In the genomic region with DNA sequence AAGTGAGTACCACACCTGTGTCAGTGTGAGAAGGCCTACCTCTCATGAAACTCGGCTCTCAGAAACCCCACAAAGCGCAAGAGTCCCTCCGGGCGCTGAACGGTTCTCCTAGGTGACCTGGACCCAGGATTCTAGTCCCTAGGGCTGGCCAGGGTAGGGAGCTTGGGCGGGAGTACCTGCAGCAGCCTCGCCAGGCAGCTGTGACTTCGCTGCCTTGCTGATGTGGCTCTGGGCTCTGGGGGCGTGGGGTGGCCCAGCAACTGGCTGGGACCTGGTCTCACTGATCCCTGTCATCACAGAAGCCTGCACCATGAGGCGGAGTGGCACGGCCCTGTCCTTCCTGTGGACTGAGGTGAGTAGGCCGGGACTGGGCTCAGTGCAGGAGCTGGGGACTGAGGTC, we compare ENCODE assay signal across 20 mouse cellular contexts. TPM values are rescaled to one million over a fixed set of nuclear protein-coding genes. Genes with fewer than 3 reads are reported as not detected.
DNase-seq lines count a peak whose midpoint lies in the region; ATAC-seq and TF ChIP-seq lines count a peak whose summit lies in the region.
"Had no signal": no experiment of that assay in that cellular context is flagged by ENCODE, and none has a peak within 500 bp of the region (broad histone marks: within the 10 kb centered on the region; RNA-seq: fewer than 3 reads in every experiment).

No protein-coding gene starts in this region.

- H3K27ac ChIP-seq in forebrain, embryonic 10.5 days, result peak overlapping the region; percentile 25; the same call in 1 of the 2 replicates
- no peak overlapping the region for H3K27ac ChIP-seq in forebrain, embryonic 12.5 days
- peak overlapping the region; percentile 86 for H3K27ac ChIP-seq in kidney, embryonic 14.5 days (ENCODE audit: low read depth, low read length)
- H3K27ac ChIP-seq in midbrain, embryonic 13.5 days, result no peak overlapping the region
- no peak overlapping the region for H3K27ac ChIP-seq in midbrain, embryonic 15.5 days
- no peak overlapping the region for H3K27ac ChIP-seq in thymus, adult 2 months (ENCODE audit: control insufficient read depth, insufficient read depth, low read length)
- H3K27ac ChIP-seq: neural tube, embryonic 13.5 days; stomach, postnatal 0 days had no signal

- no peaks in the 10 kb centered on the region for H3K9me3 ChIP-seq in forebrain, embryonic 10.5 days
- no peaks in the 10 kb centered on the region for H3K9me3 ChIP-seq in forebrain, embryonic 12.5 days
- H3K9me3 ChIP-seq in kidney, embryonic 14.5 days (ENCODE audit: control insufficient read depth, low read length), result no peaks in the 10 kb centered on the region
- H3K9me3 ChIP-seq in midbrain, embryonic 13.5 days, result no peaks in the 10 kb centered on the region
- H3K9me3 ChIP-seq in midbrain, embryonic 15.5 days, result no peaks in the 10 kb centered on the region
- H3K9me3 ChIP-seq: heart, embryonic 12.5 days; neural tube, embryonic 13.5 days had no signal

- no peaks in the 10 kb centered on the region for H3K36me3 ChIP-seq in forebrain, embryonic 10.5 days (replicated peaks)
- no peaks in the 10 kb centered on the region for H3K36me3 ChIP-seq in forebrain, embryonic 12.5 days (replicated peaks)
- no peaks in the 10 kb centered on the region for H3K36me3 ChIP-seq in kidney, embryonic 14.5 days (ENCODE audit: control insufficient read depth, insufficient read depth, low read length)
- no peaks in the 10 kb centered on the region for H3K36me3 ChIP-seq in midbrain, embryonic 13.5 days
- no peaks in the 10 kb centered on the region for H3K36me3 ChIP-seq in midbrain, embryonic 15.5 days (replicated peaks)
- H3K36me3 ChIP-seq in thymus, adult 2 months (ENCODE audit: control insufficient read depth, insufficient read depth, low read length), result no peaks in the 10 kb centered on the region
- H3K36me3 ChIP-seq: heart, embryonic 12.5 days; neural tube, embryonic 13.5 days had no signal

- peaks cover 46% of the 10 kb centered on the region for H3K27me3 ChIP-seq in forebrain, embryonic 10.5 days (ENCODE audit: poor library complexity, severe bottlenecking)
- H3K27me3 ChIP-seq in forebrain, embryonic 12.5 days, result peaks cover 47% of the 10 kb centered on the region
- H3K27me3 ChIP-seq in kidney, embryonic 14.5 days (ENCODE audit: control insufficient read depth, insufficient read depth, low read length), result peaks cover 2% of the 10 kb centered on the region; the same call in 1 of the 2 replicates
- H3K27me3 ChIP-seq in midbrain, embryonic 13.5 days, result peaks cover 38% of the 10 kb centered on the region
- H3K27me3 ChIP-seq in midbrain, embryonic 15.5 days (replicated peaks), result peaks cover 23% of the 10 kb centered on the region
- no peaks in the 10 kb centered on the region; the same call in 1 of the 2 replicates for H3K27me3 ChIP-seq in thymus, adult 2 months (ENCODE audit: control insufficient read depth, insufficient read depth, low read length)
- H3K27me3 ChIP-seq: Patski had no signal

- ATAC-seq in forebrain, embryonic 12.5 days (ENCODE audit: low FRiP score), result no peak
- ATAC-seq in kidney, embryonic 14.5 days (ENCODE audit: low FRiP score, low TSS enrichment), result no peak
- ATAC-seq in midbrain, embryonic 13.5 days, result no peak
- ATAC-seq in midbrain, embryonic 15.5 days (replicated peaks), result no peak
- ATAC-seq in CD4-positive, CD25-positive, alpha-beta regulatory T cell, adult 4 months, result no peak
- ATAC-seq: activated CD4-positive, CD25-positive, alpha-beta regulatory T cell, adult 4 months had no signal

- H3K4me1 ChIP-seq in forebrain, embryonic 10.5 days, result 0 out of 2 replicates have a peak, but pooled peaks cover 3% of the 10 kb centered on the region
- H3K4me1 ChIP-seq in forebrain, embryonic 12.5 days, result 0 out of 2 replicates have a peak, but pooled peaks cover 3% of the 10 kb centered on the region
- no peaks in the 10 kb centered on the region for H3K4me1 ChIP-seq in kidney, embryonic 14.5 days (ENCODE audit: control insufficient read depth, insufficient read depth, low read length)
- no peaks in the 10 kb centered on the region for H3K4me1 ChIP-seq in midbrain, embryonic 13.5 days (replicated peaks)
- no peaks in the 10 kb centered on the region for H3K4me1 ChIP-seq in midbrain, embryonic 15.5 days
- H3K4me1 ChIP-seq in thymus, adult 2 months (replicated peaks; ENCODE audit: control insufficient read depth, insufficient read depth, low read length), result no peaks in the 10 kb centered on the region
- H3K4me1 ChIP-seq: heart, embryonic 12.5 days; neural tube, embryonic 13.5 days had no signal

- H3K9ac ChIP-seq in forebrain, embryonic 12.5 days, result no peak overlapping the region
- H3K9ac ChIP-seq in kidney, embryonic 14.5 days (ENCODE audit: low read depth, low read length), result no peak overlapping the region
- H3K9ac ChIP-seq in midbrain, embryonic 13.5 days (replicated peaks), result 0 out of 2 replicates have a peak overlapping the region, but pooled peaks have one; percentile 28
- no peak overlapping the region for H3K9ac ChIP-seq in midbrain, embryonic 15.5 days
- H3K9ac ChIP-seq: heart, embryonic 12.5 days; neural tube, embryonic 13.5 days had no signal

- TF ChIP-seq POLR2A in thymus, adult 2 months (IDR thresholded peaks at IDR 0.05; ENCODE audit: control insufficient read depth, extremely low read depth, insufficient read depth, low read length, poor library complexity), result no peak

- no peak overlapping the region for H3K4me2 ChIP-seq in forebrain, embryonic 12.5 days
- peak overlapping the region; percentile 9; the same call in 1 of the 2 replicates for H3K4me2 ChIP-seq in kidney, embryonic 14.5 days (replicated peaks; ENCODE audit: low read depth, low read length)
- H3K4me2 ChIP-seq in midbrain, embryonic 13.5 days (replicated peaks), result no peak overlapping the region
- H3K4me2 ChIP-seq in midbrain, embryonic 15.5 days, result no peak overlapping the region
- H3K4me2 ChIP-seq: heart, embryonic 12.5 days; neural tube, embryonic 13.5 days had no signal

- TF ChIP-seq CTCF in thymus, adult 2 months (IDR thresholded peaks at IDR 0.05; ENCODE audit: borderline replicate concordance, control insufficient read depth, extremely low read depth, insufficient read depth, low read length, poor library complexity), result no peak

- H3K4me3 ChIP-seq in forebrain, embryonic 10.5 days, result no peak overlapping the region
- H3K4me3 ChIP-seq in forebrain, embryonic 12.5 days (replicated peaks), result no peak overlapping the region
- H3K4me3 ChIP-seq in kidney, embryonic 14.5 days (ENCODE audit: low read length), result no peak overlapping the region
- H3K4me3 ChIP-seq in midbrain, embryonic 13.5 days (replicated peaks), result no peak overlapping the region
- no peak overlapping the region for H3K4me3 ChIP-seq in midbrain, embryonic 15.5 days
- no peak overlapping the region for H3K4me3 ChIP-seq in thymus, adult 2 months (ENCODE audit: control insufficient read depth, insufficient read depth, low read length)
- H3K4me3 ChIP-seq: heart, embryonic 12.5 days; neural tube, embryonic 13.5 days had no signal

- no peak for DNase-seq in forebrain, embryonic 10.5 days (ENCODE audit: extremely low spot score, low spot score)
- no peak for DNase-seq in kidney, postnatal 14 days
- DNase-seq in thymus, adult 2 months, result no peak
- DNase-seq: adrenal gland, postnatal 36 days; cerebellum, adult 8-10 months; gastrocnemius, postnatal 25 days; heart, postnatal 36 days; thymus, postnatal 25 days had no signal

- 81% methylated on average over 12 of the region's 12 CpGs for WGBS in forebrain, embryonic 10.5 days
- 80% methylated on average over 12 of the region's 12 CpGs for WGBS in forebrain, embryonic 12.5 days
- 58% methylated on average over 12 of the region's 12 CpGs for WGBS in kidney, embryonic 14.5 days
- WGBS in midbrain, embryonic 13.5 days, result 85% methylated on average over 12 of the region's 12 CpGs
- 81% methylated on average over 12 of the region's 12 CpGs for WGBS in midbrain, embryonic 15.5 days
- 94% methylated on average over 12 of the region's 12 CpGs for WGBS in thymus, adult 2 months

RNA-seq across cellular contexts. Expression of a gene that starts 0.7 kb away (rescaled TPM):
- 0.38 and 0.68 TPM in 2 replicates for polyA plus RNA-seq in forebrain, embryonic 10.5 days (2016; fragmentation: Nextera tagmentation; extraction: Ambion mirVana)
- 0.14 and 0.17 TPM in 2 replicates for polyA plus RNA-seq in forebrain, embryonic 12.5 days (2016; fragmentation: Nextera tagmentation; extraction: Ambion mirVana)
- 2.5 and 4.0 TPM in 2 replicates for polyA plus RNA-seq in kidney, embryonic 14.5 days (2014; fragmentation: Nextera tagmentation; extraction: Ambion mirVana)
- polyA plus RNA-seq in midbrain, embryonic 13.5 days (2015; fragmentation: Nextera tagmentation; extraction: Ambion mirVana), result 0.15 and 0.28 TPM in 2 replicates
- 0.15 and 0.46 TPM in 2 replicates for polyA plus RNA-seq in midbrain, embryonic 15.5 days (2015; fragmentation: Nextera tagmentation; extraction: Ambion mirVana)
- polyA plus RNA-seq in thymus, adult 2 months (2012; rRNA removed), result 4.9 and 6.2 TPM in 2 replicates
- under 1 TPM; 0.66 to 0.94 TPM for polyA plus RNA-seq in CD4-positive, CD25-positive, alpha-beta regulatory T cell, adult 4 months (2017; shearing (Covaris generic))

RNA-seq across cellular contexts. Expression of a gene that starts 5.9 kb away (rescaled TPM):
- polyA plus RNA-seq in forebrain, embryonic 10.5 days (2016; fragmentation: Nextera tagmentation; extraction: Ambion mirVana), result not detected in 2 replicates
- not detected in 2 replicates for polyA plus RNA-seq in forebrain, embryonic 12.5 days (2016; fragmentation: Nextera tagmentation; extraction: Ambion mirVana)
- polyA plus RNA-seq in kidney, embryonic 14.5 days (2014; fragmentation: Nextera tagmentation; extraction: Ambion mirVana), result 0.23 and 0.73 TPM in 2 replicates
- polyA plus RNA-seq in midbrain, embryonic 13.5 days (2015; fragmentation: Nextera tagmentation; extraction: Ambion mirVana), result not detected in 2 replicates
- not detected in 2 replicates for polyA plus RNA-seq in midbrain, embryonic 15.5 days (2015; fragmentation: Nextera tagmentation; extraction: Ambion mirVana)
- polyA plus RNA-seq in thymus, adult 2 months (2012; rRNA removed), result 0.48 and 0.50 TPM in 2 replicates
- polyA plus RNA-seq in CD4-positive, CD25-positive, alpha-beta regulatory T cell, adult 4 months (2017; shearing (Covaris generic)), result not detected
- polyA plus RNA-seq: activated CD4-positive, CD25-positive, alpha-beta regulatory T cell, adult 4 months; embryonic facial prominence, embryonic 11.5 days; heart, embryonic 12.5 days; limb, embryonic 14.5 days; neural tube, embryonic 13.5 days had no signal

RNA-seq across cellular contexts. Expression of a gene that starts 21.0 kb away (rescaled TPM):
- 0.02 TPM in 1 of 2 replicates, not detected in the other for polyA plus RNA-seq in forebrain, embryonic 10.5 days (2016; fragmentation: Nextera tagmentation; extraction: Ambion mirVana)
- polyA plus RNA-seq in forebrain, embryonic 12.5 days (2016; fragmentation: Nextera tagmentation; extraction: Ambion mirVana), result 0.04 and 0.10 TPM in 2 replicates
- polyA plus RNA-seq in kidney, embryonic 14.5 days (2014; fragmentation: Nextera tagmentation; extraction: Ambion mirVana), result 0.12 TPM in 1 of 2 replicates, not detected in the other
- 0.07 and 0.08 TPM in 2 replicates for polyA plus RNA-seq in midbrain, embryonic 13.5 days (2015; fragmentation: Nextera tagmentation; extraction: Ambion mirVana)
- 0.05 and 0.14 TPM in 2 replicates for polyA plus RNA-seq in midbrain, embryonic 15.5 days (2015; fragmentation: Nextera tagmentation; extraction: Ambion mirVana)
- polyA plus RNA-seq in thymus, adult 2 months (2012; rRNA removed), result 0.19 and 0.28 TPM in 2 replicates
- under 1 TPM in 1 of 2 experiments, not detected in 1; 0.07 TPM for polyA plus RNA-seq in CD4-positive, CD25-positive, alpha-beta regulatory T cell, adult 4 months (2017; shearing (Covaris generic))
- polyA plus RNA-seq: activated CD4-positive, CD25-positive, alpha-beta regulatory T cell, adult 4 months; embryonic facial prominence, embryonic 11.5 days; stomach, postnatal 0 days had no signal

RNA-seq across cellular contexts. Expression of a gene that starts 25.5 kb away (rescaled TPM):
- 49.6 and 50.9 TPM in 2 replicates for polyA plus RNA-seq in forebrain, embryonic 10.5 days (2016; fragmentation: Nextera tagmentation; extraction: Ambion mirVana)
- polyA plus RNA-seq in forebrain, embryonic 12.5 days (2016; fragmentation: Nextera tagmentation; extraction: Ambion mirVana), result 153 and 165 TPM in 2 replicates
- polyA plus RNA-seq in kidney, embryonic 14.5 days (2014; fragmentation: Nextera tagmentation; extraction: Ambion mirVana), result 95.1 and 117 TPM in 2 replicates
- 65.1 and 97.7 TPM in 2 replicates for polyA plus RNA-seq in midbrain, embryonic 13.5 days (2015; fragmentation: Nextera tagmentation; extraction: Ambion mirVana)
- polyA plus RNA-seq in midbrain, embryonic 15.5 days (2015; fragmentation: Nextera tagmentation; extraction: Ambion mirVana), result 83.0 and 94.4 TPM in 2 replicates
- polyA plus RNA-seq in thymus, adult 2 months (2012; rRNA removed), result 540 and 792 TPM in 2 replicates
- 10 to 100 TPM in 1 of 2 experiments, 1 to 10 TPM in 1; 7.6 to 23.3 TPM for polyA plus RNA-seq in CD4-positive, CD25-positive, alpha-beta regulatory T cell, adult 4 months (2017; shearing (Covaris generic))

RNA-seq across cellular contexts. Expression of a gene that starts 30.3 kb away (rescaled TPM):
- polyA plus RNA-seq in forebrain, embryonic 10.5 days (2016; fragmentation: Nextera tagmentation; extraction: Ambion mirVana), result 10.5 and 12.2 TPM in 2 replicates
- polyA plus RNA-seq in forebrain, embryonic 12.5 days (2016; fragmentation: Nextera tagmentation; extraction: Ambion mirVana), result 87.8 and 95.4 TPM in 2 replicates
- polyA plus RNA-seq in kidney, embryonic 14.5 days (2014; fragmentation: Nextera tagmentation; extraction: Ambion mirVana), result 14.3 and 16.4 TPM in 2 replicates
- 261 and 275 TPM in 2 replicates for polyA plus RNA-seq in midbrain, embryonic 13.5 days (2015; fragmentation: Nextera tagmentation; extraction: Ambion mirVana)
- polyA plus RNA-seq in midbrain, embryonic 15.5 days (2015; fragmentation: Nextera tagmentation; extraction: Ambion mirVana), result 473 and 487 TPM in 2 replicates
- polyA plus RNA-seq in thymus, adult 2 months (2012; rRNA removed), result 17.8 and 20.8 TPM in 2 replicates
- 1 to 10 TPM; 7.5 to 9.6 TPM for polyA plus RNA-seq in CD4-positive, CD25-positive, alpha-beta regulatory T cell, adult 4 months (2017; shearing (Covaris generic))

Comparison
In these comparisons a context has a peak if more than half of its experiments do, and no peak if none do; other contexts are left out.
1. H3K27ac ChIP-seq: peak in forebrain, embryonic 10.5 days (single experiment) and kidney, embryonic 14.5 days (single experiment); none in forebrain, embryonic 12.5 days (single experiment), midbrain, embryonic 13.5 days (single experiment), midbrain, embryonic 15.5 days (single experiment) and thymus, adult 2 months (single experiment).